Mouse (Mus musculus): ENCODE data around the gene Nfe2l3. TPM values are rescaled to one million over a fixed set of nuclear protein-coding genes. Genes with fewer than 3 reads are reported as not detected.

The Nfe2l3 gene
- polyA plus RNA-seq, 1 experiment from 2014 or later: 14.7 TPM

DNA sequence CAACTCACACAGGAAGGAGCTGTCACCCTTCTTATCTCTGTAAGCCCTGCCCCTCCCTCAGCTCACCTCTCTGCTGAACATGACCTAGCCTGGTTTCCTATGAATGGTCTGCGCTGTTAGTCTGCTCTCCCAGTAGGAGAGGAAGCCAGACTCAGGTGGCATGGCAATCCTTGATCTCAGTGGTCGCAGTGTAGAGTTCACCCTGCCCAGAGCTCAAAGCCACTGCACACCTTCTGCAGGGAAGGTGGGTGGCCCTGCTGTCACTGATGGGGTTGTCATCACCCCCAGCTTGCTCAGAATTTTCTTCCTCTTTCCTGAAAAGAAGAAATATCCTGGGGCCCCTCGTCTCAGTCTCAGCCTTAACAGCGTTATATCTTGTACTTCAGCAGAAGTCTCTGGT lies 28.0 kb upstream of the Nfe2l3 start:
- Histone ChIP-seq H3K9ac (replicated peaks) (no peak overlapping the region), H3K4me2 (replicated peaks) (no peak overlapping the region), H3K27me3 (no peaks in the 10 kb centered on the region), H3K4me1 (no peaks in the 10 kb centered on the region), H3K36me3 (no peaks in the 10 kb centered on the region), H3K27ac (replicated peaks) (no peak overlapping the region), H3K9me3 (no peaks in the 10 kb centered on the region), H3K4me3 (no peak overlapping the region)
- no peak for ATAC-seq (replicated peaks)
- 88% methylated on average over 4 of the region's 4 CpGs for WGBS

DNA sequence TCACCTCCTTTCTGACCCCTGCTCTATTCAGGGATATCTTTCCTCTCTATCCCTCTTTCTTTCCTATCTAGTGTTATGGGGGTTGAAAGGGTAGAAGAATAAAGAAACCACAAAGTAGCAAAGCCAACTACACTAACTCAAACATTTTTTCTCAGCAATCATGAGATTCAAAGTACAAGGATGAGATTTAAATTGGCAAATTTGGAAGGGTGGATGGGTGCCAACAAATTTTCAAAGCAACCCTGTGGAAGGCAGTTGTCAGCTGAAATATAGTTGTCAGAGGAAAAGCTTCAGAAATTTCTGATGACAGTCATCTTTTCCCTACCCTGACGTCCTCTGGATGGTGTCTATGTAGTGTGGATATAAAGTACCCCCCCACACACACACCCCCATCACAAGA lies 16.0 kb upstream of the Nfe2l3 start:
- Histone ChIP-seq H3K9me3 (no peaks in the 10 kb centered on the region), H3K4me2 (replicated peaks) (no peak overlapping the region), H3K27me3 (no peaks in the 10 kb centered on the region), H3K27ac (replicated peaks) (no peak overlapping the region), H3K9ac (replicated peaks) (no peak overlapping the region), H3K4me1 (no peaks in the 10 kb centered on the region), H3K36me3 (no peaks in the 10 kb centered on the region), H3K4me3 (no peak overlapping the region)
- ATAC-seq (replicated peaks): no peak
- 57% methylated on average over 1 of the region's 1 CpGs for WGBS

DNA sequence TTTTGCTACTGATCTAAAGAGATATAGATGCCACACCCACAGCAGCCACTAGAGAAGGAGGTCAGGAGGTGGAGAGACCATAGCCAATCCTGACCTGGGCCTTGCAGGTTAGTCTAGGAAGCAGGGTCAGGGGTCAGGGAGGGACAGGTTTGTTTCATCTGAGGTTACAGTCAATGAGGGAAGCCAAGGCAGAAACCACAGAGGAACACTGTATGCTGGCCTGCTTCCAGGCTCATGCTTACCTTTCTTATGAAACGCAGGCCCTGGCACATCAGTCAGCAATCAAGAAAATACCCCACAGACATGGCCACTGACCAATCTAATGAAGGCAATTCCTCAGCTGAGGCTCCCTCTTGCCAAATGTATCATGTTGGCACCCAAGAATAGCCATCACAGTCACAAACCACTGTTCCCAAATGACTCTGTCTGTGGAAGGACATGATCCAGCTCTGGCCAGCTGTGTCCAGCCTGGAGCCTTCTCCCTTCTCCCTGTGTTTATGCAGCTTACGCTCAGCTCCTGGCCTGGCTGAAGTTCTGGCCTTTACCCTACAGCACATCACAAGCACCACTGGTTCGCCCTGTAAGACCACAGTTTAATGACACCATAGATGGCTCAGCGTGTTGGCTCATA lies 15.0 kb upstream of the Nfe2l3 start:
- H3K9ac ChIP-seq (replicated peaks): no peak overlapping the region
- no peak overlapping the region for H3K27ac ChIP-seq (replicated peaks)
- H3K4me3 ChIP-seq: no peak overlapping the region
- no peaks in the 10 kb centered on the region for H3K9me3 ChIP-seq
- H3K4me1 ChIP-seq: no peaks in the 10 kb centered on the region
- H3K36me3 ChIP-seq: no peaks in the 10 kb centered on the region
- no peaks in the 10 kb centered on the region for H3K27me3 ChIP-seq
- 88% methylated on average over 4 of the region's 4 CpGs for WGBS
- H3K4me2 ChIP-seq (replicated peaks): no peak overlapping the region
- ATAC-seq (replicated peaks): no peak

DNA sequence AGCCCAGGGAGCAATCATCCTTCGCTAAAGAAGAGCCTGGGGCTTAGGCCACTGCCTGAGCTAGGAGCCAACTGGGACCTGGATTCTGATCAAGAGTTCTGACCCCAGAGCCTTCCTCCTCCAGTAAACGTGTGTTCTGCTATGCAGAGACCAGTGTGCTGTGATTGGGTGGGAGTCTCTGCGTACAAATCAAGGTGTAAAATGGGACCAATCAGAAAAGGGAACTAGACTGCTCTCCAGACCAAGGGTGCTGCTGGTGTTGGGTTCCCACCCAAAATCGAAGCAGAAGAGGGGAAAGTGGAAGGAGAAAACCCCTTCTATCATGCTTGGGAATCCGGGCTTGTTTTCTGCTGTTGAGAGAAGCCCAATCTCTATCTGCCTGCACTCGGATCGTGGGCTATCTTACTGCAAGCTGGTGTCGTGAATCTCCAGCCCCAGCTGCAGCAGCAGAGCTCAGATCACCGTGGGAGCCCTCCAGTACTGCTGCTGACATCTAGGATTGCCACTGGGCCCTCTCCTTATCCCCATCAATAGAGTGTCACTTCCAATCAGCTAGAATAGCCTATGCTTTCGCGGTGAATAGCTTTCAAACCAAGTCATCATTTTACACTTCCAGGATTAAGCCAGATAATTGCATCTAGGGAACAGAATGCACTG lies 8.9 kb upstream of the Nfe2l3 start:
- H3K9me3 ChIP-seq: no peaks in the 10 kb centered on the region
- ATAC-seq (replicated peaks): no peak
- WGBS: 63% methylated on average over 11 of the region's 11 CpGs
- no peaks in the 10 kb centered on the region for H3K36me3 ChIP-seq
- no peak overlapping the region for H3K4me3 ChIP-seq
- H3K4me1 ChIP-seq: no peaks in the 10 kb centered on the region
- H3K9ac ChIP-seq (replicated peaks): no peak overlapping the region
- no peak overlapping the region for H3K4me2 ChIP-seq (replicated peaks)
- no peak overlapping the region for H3K27ac ChIP-seq (replicated peaks)
- H3K27me3 ChIP-seq: no peaks in the 10 kb centered on the region

DNA sequence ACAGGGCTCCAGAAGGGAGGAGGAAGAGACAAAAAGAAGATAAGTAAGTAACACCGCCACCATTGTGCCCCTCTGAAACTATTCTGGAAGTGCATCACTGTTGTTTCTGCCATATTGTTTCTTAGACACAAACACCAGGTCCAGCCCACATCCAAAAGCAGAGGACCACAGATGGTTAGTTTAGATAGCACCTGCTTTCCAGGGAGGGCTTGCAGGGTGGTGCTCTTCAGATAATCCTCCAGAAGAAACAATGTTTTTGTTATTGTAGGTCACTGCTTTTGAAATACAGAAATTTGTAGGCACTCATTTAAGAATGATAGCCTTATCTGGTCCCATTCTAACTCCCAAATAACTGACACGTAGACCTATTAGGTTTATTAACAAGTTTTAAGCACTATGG lies 7.9 kb upstream of the Nfe2l3 start:
- no peaks in the 10 kb centered on the region for H3K36me3 ChIP-seq
- WGBS: 97% methylated on average over 2 of the region's 2 CpGs
- H3K9ac ChIP-seq (replicated peaks): no peak overlapping the region
- no peaks in the 10 kb centered on the region for H3K4me1 ChIP-seq
- H3K27ac ChIP-seq (replicated peaks): no peak overlapping the region
- no peak overlapping the region for H3K4me2 ChIP-seq (replicated peaks)
- H3K9me3 ChIP-seq: no peaks in the 10 kb centered on the region
- ATAC-seq (replicated peaks): no peak
- H3K4me3 ChIP-seq: no peak overlapping the region
- no peaks in the 10 kb centered on the region for H3K27me3 ChIP-seq

DNA sequence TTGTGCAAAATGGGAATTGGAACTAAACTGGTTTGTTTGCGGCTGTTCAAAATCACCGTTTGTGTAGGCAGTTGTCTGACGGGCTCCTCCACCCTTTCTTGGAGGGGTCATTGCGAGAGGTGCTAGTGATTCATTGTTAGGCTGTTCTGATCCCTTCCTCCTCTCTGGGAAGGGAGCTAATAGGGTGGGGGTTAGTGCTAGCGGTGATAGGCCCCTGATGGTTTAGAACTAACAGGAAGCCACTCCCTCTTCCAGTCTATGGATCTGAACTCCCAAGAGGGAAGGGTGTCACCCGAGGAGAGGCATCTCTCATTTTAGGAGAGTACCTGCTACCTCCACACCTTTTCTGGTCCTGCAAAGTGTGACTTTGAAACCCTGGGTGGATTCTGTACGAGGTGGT lies 1.8 kb downstream of the Nfe2l3 start:
- peaks cover 19% of the 10 kb centered on the region for H3K4me1 ChIP-seq
- peak overlapping the region; percentile 64 for H3K4me3 ChIP-seq
- peak overlapping the region; percentile 93 for H3K4me2 ChIP-seq (replicated peaks)
- H3K9ac ChIP-seq (replicated peaks): no peak overlapping the region
- no peaks in the 10 kb centered on the region for H3K9me3 ChIP-seq
- H3K27me3 ChIP-seq: 0 out of 2 replicates have a peak, but pooled peaks cover 4% of the 10 kb centered on the region
- WGBS: 42% methylated on average over 7 of the region's 7 CpGs
- no peaks in the 10 kb centered on the region for H3K36me3 ChIP-seq
- H3K27ac ChIP-seq (replicated peaks): no peak overlapping the region
- no peak for ATAC-seq (replicated peaks)

DNA sequence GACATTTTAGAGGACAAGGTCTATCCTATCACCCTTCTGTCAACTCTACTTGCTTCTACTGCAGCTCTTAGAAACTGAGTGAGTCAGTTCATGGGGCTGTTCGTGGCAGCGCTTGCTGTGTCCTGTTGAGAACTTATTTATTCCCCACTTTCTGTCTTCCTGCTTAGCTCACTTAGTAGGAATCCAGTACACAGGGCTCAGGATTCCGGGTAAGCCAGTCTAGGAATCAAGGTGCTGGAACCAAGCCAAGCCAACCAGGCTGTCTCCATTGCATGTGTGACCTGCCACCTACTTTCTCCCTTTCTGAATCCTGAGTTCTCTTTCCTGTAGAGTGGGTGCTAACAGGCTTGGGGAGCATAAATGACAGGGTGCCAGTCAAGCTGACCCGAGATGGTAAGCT lies 5.2 kb downstream of the Nfe2l3 start:
- no peak overlapping the region for H3K4me2 ChIP-seq (replicated peaks)
- H3K9me3 ChIP-seq: no peaks in the 10 kb centered on the region
- peaks cover 10% of the 10 kb centered on the region for H3K4me1 ChIP-seq
- H3K27ac ChIP-seq (replicated peaks): no peak overlapping the region
- no peaks in the 10 kb centered on the region for H3K36me3 ChIP-seq
- no peak overlapping the region for H3K9ac ChIP-seq (replicated peaks)
- no peak overlapping the region for H3K4me3 ChIP-seq
- no peak for ATAC-seq (replicated peaks)
- H3K27me3 ChIP-seq: 0 out of 2 replicates have a peak, but pooled peaks cover 4% of the 10 kb centered on the region
- WGBS: 80% methylated on average over 4 of the region's 4 CpGs

DNA sequence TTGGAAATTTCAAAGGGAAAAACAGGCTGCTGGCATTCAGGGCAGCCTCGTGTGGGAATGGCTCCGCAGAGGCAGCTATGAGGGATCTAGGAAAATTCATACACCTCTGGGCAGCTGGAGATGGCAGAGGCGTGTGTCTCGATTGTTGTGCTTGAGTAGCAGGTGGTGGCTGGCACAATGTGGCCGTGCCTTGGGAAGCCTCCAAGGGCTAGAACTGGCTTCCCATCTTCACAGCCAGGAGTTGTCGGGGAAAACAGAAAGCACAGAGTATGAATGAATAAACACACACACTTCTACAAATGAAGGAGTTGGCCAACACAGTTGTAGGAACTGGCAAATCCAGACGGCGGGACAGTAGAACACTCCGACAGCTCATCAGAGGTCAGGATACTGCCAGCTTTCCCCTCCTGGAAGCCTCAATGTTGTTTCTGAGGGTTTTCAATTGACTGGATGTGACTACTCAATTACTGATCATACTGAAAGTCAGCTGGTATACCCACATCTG lies 6.4 kb downstream of the Nfe2l3 start:
- Histone ChIP-seq H3K9me3 (no peaks in the 10 kb centered on the region), H3K27me3 (no peaks in the 10 kb centered on the region), H3K4me1 (no peaks in the 10 kb centered on the region; the same call in 1 of the 2 replicates), H3K4me3 (no peak overlapping the region), H3K36me3 (no peaks in the 10 kb centered on the region), H3K27ac (replicated peaks) (no peak overlapping the region), H3K4me2 (replicated peaks) (no peak overlapping the region), H3K9ac (replicated peaks) (no peak overlapping the region)
- WGBS: 66% methylated on average over 9 of the region's 9 CpGs
- no peak for ATAC-seq (replicated peaks)

DNA sequence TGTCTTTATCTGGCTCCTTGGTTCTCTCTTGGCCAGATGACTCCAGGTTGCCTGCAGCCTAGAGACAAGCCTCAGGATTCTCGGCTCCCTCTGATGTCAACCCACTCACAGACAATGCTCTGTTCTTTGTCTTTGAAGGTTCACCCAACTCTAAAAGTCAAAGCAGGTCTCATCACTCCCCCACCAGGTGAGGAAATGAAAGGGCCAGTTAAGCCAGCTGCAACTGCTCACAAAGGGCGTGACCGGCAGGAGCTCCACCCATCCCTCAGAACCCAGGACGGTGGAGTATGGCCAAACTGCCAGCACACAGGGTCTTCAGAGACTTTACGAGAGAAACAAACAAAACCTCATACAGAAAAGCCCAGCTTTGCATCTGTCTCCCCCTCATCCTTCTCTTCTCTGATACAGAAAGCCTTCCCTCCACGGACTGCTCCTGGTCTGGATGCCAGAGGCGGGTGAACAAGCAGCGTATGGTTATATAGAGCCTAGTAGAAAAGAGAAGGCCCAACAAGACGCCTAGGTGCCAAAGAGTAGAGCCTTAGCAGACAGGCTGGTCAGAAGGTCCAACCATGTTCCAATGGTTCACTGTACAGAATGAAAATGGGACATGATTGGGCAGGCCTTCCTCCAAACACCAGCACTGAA lies 9.8 kb downstream of the Nfe2l3 start:
- Histone ChIP-seq H3K4me2 (replicated peaks) (no peak overlapping the region), H3K36me3 (no peaks in the 10 kb centered on the region), H3K9ac (replicated peaks) (no peak overlapping the region), H3K27ac (replicated peaks) (no peak overlapping the region), H3K27me3 (no peaks in the 10 kb centered on the region), H3K4me1 (no peaks in the 10 kb centered on the region), H3K4me3 (no peak overlapping the region), H3K9me3 (no peaks in the 10 kb centered on the region)
- 69% methylated on average over 9 of the region's 9 CpGs for WGBS
- no peak for ATAC-seq (replicated peaks)

DNA sequence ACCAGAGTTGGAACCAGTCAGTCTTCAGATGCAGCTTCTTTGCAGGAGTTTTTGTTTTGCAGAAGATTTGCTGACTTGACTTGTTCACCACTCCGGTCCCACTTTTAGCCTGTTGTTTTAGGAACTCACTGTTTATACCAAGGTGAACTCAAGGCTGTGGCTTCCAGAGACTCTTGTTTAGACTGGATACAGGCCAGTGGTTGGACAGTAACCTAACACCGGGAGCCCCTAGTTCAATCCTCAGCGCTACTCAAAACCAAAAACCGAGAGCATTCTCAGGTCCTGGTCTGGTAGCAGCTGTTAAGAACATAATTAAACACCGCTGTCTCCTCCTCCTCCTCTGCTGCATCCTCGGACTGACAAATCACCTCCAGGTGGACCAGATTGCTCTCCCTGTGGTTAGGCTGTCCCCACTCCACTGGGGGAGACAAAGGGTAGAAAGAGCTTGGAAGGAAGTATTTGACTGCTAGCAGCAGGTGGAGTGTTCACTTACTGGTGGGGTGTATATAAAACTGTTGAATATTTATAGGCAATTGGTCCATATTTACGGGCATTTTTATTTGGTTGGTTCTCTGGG lies 20.5 kb downstream of the Nfe2l3 start:
- no peak for ATAC-seq (replicated peaks)
- Histone ChIP-seq H3K4me2 (replicated peaks) (no peak overlapping the region), H3K4me3 (no peak overlapping the region), H3K27ac (replicated peaks) (no peak overlapping the region), H3K27me3 (no peaks in the 10 kb centered on the region), H3K9ac (replicated peaks) (no peak overlapping the region), H3K36me3 (peaks cover 8% of the 10 kb centered on the region; the same call in 1 of the 2 replicates), H3K4me1 (no peaks in the 10 kb centered on the region), H3K9me3 (no peaks in the 10 kb centered on the region)
- WGBS: 76% methylated on average over 7 of the region's 7 CpGs

DNA sequence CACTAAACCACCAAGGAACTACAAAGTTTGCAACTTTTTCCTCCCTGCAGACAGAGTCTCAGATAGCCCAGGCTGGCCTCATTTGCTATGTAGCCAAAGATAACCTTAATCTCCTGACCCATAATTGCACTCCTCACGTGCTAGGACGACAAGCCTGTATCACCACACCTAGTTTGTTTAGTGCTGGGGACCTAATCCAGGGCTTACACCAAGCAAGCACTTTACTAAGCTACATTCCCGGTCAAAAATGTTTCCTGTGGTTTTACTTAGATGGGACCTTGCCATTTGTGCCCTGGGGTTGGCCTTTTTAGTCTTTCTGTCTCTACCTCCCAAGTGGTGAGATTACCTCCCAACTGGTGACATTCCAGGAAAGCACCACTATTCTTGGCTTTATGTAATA lies 22.5 kb downstream of the Nfe2l3 start:
- Histone ChIP-seq H3K4me1 (no peaks in the 10 kb centered on the region), H3K4me3 (no peak overlapping the region), H3K36me3 (peaks cover 24% of the 10 kb centered on the region), H3K9ac (replicated peaks) (no peak overlapping the region), H3K27me3 (no peaks in the 10 kb centered on the region), H3K4me2 (replicated peaks) (no peak overlapping the region), H3K27ac (replicated peaks) (no peak overlapping the region), H3K9me3 (no peaks in the 10 kb centered on the region)
- 74% methylated on average over 3 of the region's 3 CpGs for WGBS
- ATAC-seq (replicated peaks): no peak

DNA sequence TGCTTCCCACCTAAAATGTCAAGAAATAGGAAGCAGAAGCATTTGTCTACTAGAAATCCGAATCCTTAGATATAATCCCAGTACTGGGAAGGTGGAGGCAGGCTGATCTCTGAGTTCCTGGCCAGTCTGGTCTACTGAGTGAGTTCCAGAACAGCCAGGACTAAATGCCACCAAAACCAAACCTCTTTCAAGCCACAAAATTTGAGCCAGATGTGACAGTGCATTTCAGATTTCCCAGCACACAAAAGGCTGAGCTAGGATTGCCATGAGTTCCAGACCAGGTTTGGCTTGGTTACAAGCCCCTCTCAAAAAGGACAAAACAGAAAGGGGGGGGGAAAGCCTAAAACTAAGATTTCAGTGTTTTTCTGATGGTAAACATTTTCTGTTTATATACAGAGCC lies 23.7 kb downstream of the Nfe2l3 start:
- Histone ChIP-seq H3K4me2 (replicated peaks) (no peak overlapping the region), H3K9ac (replicated peaks) (no peak overlapping the region), H3K4me3 (no peak overlapping the region), H3K36me3 (peaks cover 34% of the 10 kb centered on the region), H3K4me1 (no peaks in the 10 kb centered on the region), H3K27me3 (no peaks in the 10 kb centered on the region), H3K9me3 (no peaks in the 10 kb centered on the region), H3K27ac (replicated peaks) (no peak overlapping the region)
- no peak for ATAC-seq (replicated peaks)
- 89% methylated on average over 1 of the region's 1 CpGs for WGBS
